25 mouse cellular contexts compared by ENCODE assay signal in the genomic region with DNA sequence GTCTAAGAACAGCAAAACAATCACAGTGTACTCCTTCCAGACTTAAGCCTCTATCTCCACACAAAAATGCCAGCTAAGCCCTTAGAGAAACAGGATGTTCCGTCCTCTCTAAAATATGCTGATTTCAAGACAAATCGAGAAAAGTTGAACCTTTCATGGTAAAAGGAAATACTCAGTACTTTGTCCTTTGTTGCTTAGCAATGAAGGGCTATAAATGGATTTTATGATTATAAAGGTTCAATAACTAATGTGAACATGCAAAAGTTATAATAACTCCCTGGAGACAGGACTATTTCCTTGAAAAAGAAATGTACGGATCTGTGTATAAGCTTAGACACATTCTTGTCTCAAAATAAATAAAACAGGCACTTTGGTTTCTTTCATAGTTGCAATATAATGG. TPM values are rescaled to one million over a fixed set of nuclear protein-coding genes. Genes with fewer than 3 reads are reported as not detected.
DNase-seq lines count a peak whose midpoint lies in the region; ATAC-seq and TF ChIP-seq lines count a peak whose summit lies in the region.
"Had no signal": no experiment of that assay in that cellular context is flagged by ENCODE, and none has a peak within 500 bp of the region (broad histone marks: within the 10 kb centered on the region; RNA-seq: fewer than 3 reads in every experiment).

No protein-coding gene starts in this region.

- no peaks in the 10 kb centered on the region for H3K36me3 ChIP-seq in liver, postnatal 0 days (replicated peaks; ENCODE audit: insufficient read depth, low read length)
- H3K36me3 ChIP-seq in liver, embryonic 12.5 days, result no peaks in the 10 kb centered on the region
- H3K36me3 ChIP-seq in intestine, embryonic 15.5 days, result no peaks in the 10 kb centered on the region
- H3K36me3 ChIP-seq in intestine, postnatal 0 days (ENCODE audit: control insufficient read depth, insufficient read depth), result no peaks in the 10 kb centered on the region
- no peaks in the 10 kb centered on the region for H3K36me3 ChIP-seq in hindbrain, postnatal 0 days (ENCODE audit: insufficient read depth, low read length)
- H3K36me3 ChIP-seq: embryonic facial prominence, embryonic 10.5 days; embryonic facial prominence, embryonic 12.5 days; forebrain, embryonic 15.5 days; G1E had no signal

- H3K9ac ChIP-seq in liver, postnatal 0 days (replicated peaks), result no peak overlapping the region
- no peak overlapping the region for H3K9ac ChIP-seq in liver, embryonic 12.5 days
- no peak overlapping the region for H3K9ac ChIP-seq in intestine, embryonic 15.5 days
- 0 out of 2 replicates have a peak overlapping the region, but pooled peaks have one; percentile 18 for H3K9ac ChIP-seq in intestine, postnatal 0 days (ENCODE audit: low read depth, low read length)
- H3K9ac ChIP-seq in hindbrain, postnatal 0 days (replicated peaks; ENCODE audit: low read length), result no peak overlapping the region
- H3K9ac ChIP-seq: embryonic facial prominence, embryonic 12.5 days; forebrain, embryonic 13.5 days; forebrain, embryonic 15.5 days had no signal

- 63% methylated on average over 3 of the region's 3 CpGs for WGBS in liver, postnatal 0 days (ENCODE audit: insufficient replicate concordance)
- 70% methylated on average over 3 of the region's 3 CpGs for WGBS in liver, embryonic 12.5 days (ENCODE audit: insufficient replicate concordance)
- 54% methylated on average over 3 of the region's 3 CpGs for WGBS in intestine, embryonic 15.5 days
- WGBS in intestine, postnatal 0 days, result 30% methylated on average over 3 of the region's 3 CpGs
- WGBS in hindbrain, postnatal 0 days, result 79% methylated on average over 3 of the region's 3 CpGs

- TF ChIP-seq CTCF in liver, postnatal 0 days (IDR thresholded peaks at IDR 0.05; ENCODE audit: low read depth), result no peak
- TF ChIP-seq CTCF in intestine, postnatal 0 days (IDR thresholded peaks at IDR 0.05; ENCODE audit: low read depth), result no peak
- TF ChIP-seq CTCF in hindbrain, postnatal 0 days (IDR thresholded peaks at IDR 0.05; ENCODE audit: low read depth), result no peak

- no peak for ATAC-seq in liver, postnatal 0 days
- no peak for ATAC-seq in liver, embryonic 12.5 days
- ATAC-seq in intestine, embryonic 15.5 days, result peak; percentile 67
- ATAC-seq in intestine, postnatal 0 days, result peak; percentile 74
- no peak for ATAC-seq in hindbrain, postnatal 0 days
- ATAC-seq: activated CD4-positive, CD25-positive, alpha-beta regulatory T cell, adult 4 months; CD4-positive, CD25-positive, alpha-beta regulatory T cell, adult 4 months; forebrain, embryonic 13.5 days; forebrain, embryonic 15.5 days; Patski had no signal

- intact Hi-C loops in left cerebral cortex, postnatal 4 days (cut with DNase I), result no loop called here

- no peaks in the 10 kb centered on the region for H3K9me3 ChIP-seq in liver, postnatal 0 days (ENCODE audit: low read length)
- H3K9me3 ChIP-seq in liver, embryonic 12.5 days (replicated peaks), result no peaks in the 10 kb centered on the region
- H3K9me3 ChIP-seq in intestine, embryonic 15.5 days, result no peaks in the 10 kb centered on the region
- no peaks in the 10 kb centered on the region for H3K9me3 ChIP-seq in intestine, postnatal 0 days (ENCODE audit: control insufficient read depth)
- no peaks in the 10 kb centered on the region for H3K9me3 ChIP-seq in hindbrain, postnatal 0 days (ENCODE audit: low read length)
- H3K9me3 ChIP-seq: embryonic facial prominence, embryonic 10.5 days; embryonic facial prominence, embryonic 12.5 days; forebrain, embryonic 13.5 days; forebrain, embryonic 15.5 days had no signal

- no peaks in the 10 kb centered on the region for H3K27me3 ChIP-seq in liver, postnatal 0 days (ENCODE audit: insufficient read depth, low read length)
- no peaks in the 10 kb centered on the region for H3K27me3 ChIP-seq in liver, embryonic 12.5 days (replicated peaks)
- H3K27me3 ChIP-seq in intestine, embryonic 15.5 days (replicated peaks), result no peaks in the 10 kb centered on the region
- H3K27me3 ChIP-seq in intestine, postnatal 0 days (replicated peaks; ENCODE audit: control insufficient read depth, insufficient read depth, low read length), result no peaks in the 10 kb centered on the region
- H3K27me3 ChIP-seq in hindbrain, postnatal 0 days (ENCODE audit: insufficient read depth, low read length), result no peaks in the 10 kb centered on the region
- H3K27me3 ChIP-seq: CH12.LX; embryonic facial prominence, embryonic 12.5 days; forebrain, embryonic 13.5 days; forebrain, embryonic 15.5 days; Patski had no signal

- no peak overlapping the region for H3K27ac ChIP-seq in liver, postnatal 0 days (ENCODE audit: low read depth)
- no peak overlapping the region for H3K27ac ChIP-seq in liver, embryonic 12.5 days
- H3K27ac ChIP-seq in intestine, embryonic 15.5 days, result peak overlapping the region; percentile 58
- H3K27ac ChIP-seq in intestine, postnatal 0 days (ENCODE audit: low read depth, low read length), result peak overlapping the region; percentile 73
- no peak overlapping the region for H3K27ac ChIP-seq in hindbrain, postnatal 0 days
- H3K27ac ChIP-seq: embryonic facial prominence, embryonic 10.5 days; embryonic facial prominence, embryonic 12.5 days; forebrain, embryonic 13.5 days; forebrain, embryonic 15.5 days had no signal

- DNase-seq in liver, postnatal 0 days, result no peak
- DNase-seq in left cerebral cortex, postnatal 4 days, result no peak
- no peak for DNase-seq in hindbrain, postnatal 0 days (ENCODE audit: low spot score)
- DNase-seq: adrenal gland, adult 8-10 months; adrenal gland, postnatal 14 days; adrenal gland, postnatal 36 days; B cell, adult 2 months; cerebellum, adult 11-12 months; cerebellum, adult 2 months; cerebellum, adult 9-10 months; cerebellum, postnatal 10 days; cerebellum, postnatal 25 days had no signal

- H3K4me3 ChIP-seq in liver, postnatal 0 days (ENCODE audit: low read depth, low read length), result no peak overlapping the region
- H3K4me3 ChIP-seq in liver, embryonic 12.5 days, result no peak overlapping the region
- no peak overlapping the region for H3K4me3 ChIP-seq in intestine, embryonic 15.5 days (replicated peaks)
- H3K4me3 ChIP-seq in intestine, postnatal 0 days (ENCODE audit: low read depth, low read length), result no peak overlapping the region
- no peak overlapping the region for H3K4me3 ChIP-seq in hindbrain, postnatal 0 days (ENCODE audit: low read length)
- H3K4me3 ChIP-seq: embryonic facial prominence, embryonic 10.5 days; embryonic facial prominence, embryonic 12.5 days; forebrain, embryonic 13.5 days; forebrain, embryonic 15.5 days had no signal

- TF ChIP-seq EP300 in liver, postnatal 0 days (IDR thresholded peaks at IDR 0.05; ENCODE audit: low read depth), result peak; percentile 20; the same call in 1 of the 2 replicates

- no peak overlapping the region for H3K4me2 ChIP-seq in liver, postnatal 0 days (ENCODE audit: low read depth, low read length)
- H3K4me2 ChIP-seq in liver, embryonic 12.5 days, result no peak overlapping the region
- H3K4me2 ChIP-seq in intestine, embryonic 15.5 days (replicated peaks), result peak overlapping the region; percentile 33
- H3K4me2 ChIP-seq in intestine, postnatal 0 days (replicated peaks; ENCODE audit: low read depth), result peak overlapping the region; percentile 35
- H3K4me2 ChIP-seq in hindbrain, postnatal 0 days (ENCODE audit: low read depth, low read length), result no peak overlapping the region
- H3K4me2 ChIP-seq: embryonic facial prominence, embryonic 12.5 days; forebrain, embryonic 13.5 days; forebrain, embryonic 15.5 days had no signal

- no peaks in the 10 kb centered on the region for H3K4me1 ChIP-seq in liver, postnatal 0 days (ENCODE audit: insufficient read depth)
- H3K4me1 ChIP-seq in liver, embryonic 12.5 days, result no peaks in the 10 kb centered on the region
- no peaks in the 10 kb centered on the region for H3K4me1 ChIP-seq in intestine, embryonic 15.5 days (replicated peaks)
- 0 out of 2 replicates have a peak, but pooled peaks cover 4% of the 10 kb centered on the region for H3K4me1 ChIP-seq in intestine, postnatal 0 days (replicated peaks; ENCODE audit: control insufficient read depth, insufficient read depth, low read length)
- H3K4me1 ChIP-seq in hindbrain, postnatal 0 days (ENCODE audit: insufficient read depth, low read length), result no peaks in the 10 kb centered on the region
- H3K4me1 ChIP-seq: embryonic facial prominence, embryonic 10.5 days; embryonic facial prominence, embryonic 12.5 days; forebrain, embryonic 13.5 days; forebrain, embryonic 15.5 days had no signal

RNA-seq across cellular contexts. Expression of gene Myrfl, which starts 12.2 kb away (rescaled TPM):
- not detected in 2 replicates for polyA plus RNA-seq in liver, postnatal 0 days (2015; fragmentation: Nextera tagmentation; extraction: Ambion mirVana)
- polyA plus RNA-seq in liver, embryonic 12.5 days (2016; fragmentation: Nextera tagmentation; extraction: Ambion mirVana), result 0.05 TPM in 1 of 2 replicates, not detected in the other
- 7.9 and 8.2 TPM in 2 replicates for polyA plus RNA-seq in intestine, embryonic 15.5 days (2015; fragmentation: Nextera tagmentation; extraction: Ambion mirVana)
- polyA plus RNA-seq in intestine, postnatal 0 days (2015; fragmentation: Nextera tagmentation; extraction: Ambion mirVana), result 7.3 and 9.5 TPM in 2 replicates
- total RNA-seq in left cerebral cortex, postnatal 4 days (2021), result under 1 TPM; 0.14 to 0.20 TPM
- not detected in 2 replicates for total RNA-seq in hindbrain, postnatal 0 days (2014; rRNA removed)
- polyA plus RNA-seq in hindbrain, postnatal 0 days (2015; fragmentation: Nextera tagmentation; extraction: Ambion mirVana), result 0.04 and 0.08 TPM in 2 replicates
- total RNA-seq: adrenal gland, adult 18-20 months; adrenal gland, postnatal 14 days; CH12.LX had no signal
- polyA plus RNA-seq: activated CD4-positive, CD25-positive, alpha-beta regulatory T cell, adult 4 months; G1E had no signal

Comparison
In these comparisons a context has a peak if more than half of its experiments do, and no peak if none do; other contexts are left out.
1. ATAC-seq: peak in intestine, embryonic 15.5 days (single experiment) and intestine, postnatal 0 days (single experiment); none in liver, postnatal 0 days (single experiment), liver, embryonic 12.5 days (single experiment) and hindbrain, postnatal 0 days (single experiment).
2. H3K27ac ChIP-seq: peak in intestine, embryonic 15.5 days (single experiment) and intestine, postnatal 0 days (single experiment); none in liver, postnatal 0 days (single experiment), liver, embryonic 12.5 days (single experiment) and hindbrain, postnatal 0 days (single experiment).
3. H3K4me2 ChIP-seq: peak in intestine, embryonic 15.5 days (single experiment) and intestine, postnatal 0 days (single experiment); none in liver, postnatal 0 days (single experiment), liver, embryonic 12.5 days (single experiment) and hindbrain, postnatal 0 days (single experiment).